Mouse (Mus musculus) layer of hippocampus, adult 9-10 months (tissue): ENCODE measurements at regions not wholly inside any gene's neighbourhood (a gene's known extent, or its start where the extent isn't known, plus 50 kb on each side); places are given as distances from the start of the nearest gene placed in this dataset.

Experiments
- DNase-seq: peaks from one replicate; pipeline ENCODE4 v3.0.0; 2022; ENCODE audit warnings: low spot score

DNA sequence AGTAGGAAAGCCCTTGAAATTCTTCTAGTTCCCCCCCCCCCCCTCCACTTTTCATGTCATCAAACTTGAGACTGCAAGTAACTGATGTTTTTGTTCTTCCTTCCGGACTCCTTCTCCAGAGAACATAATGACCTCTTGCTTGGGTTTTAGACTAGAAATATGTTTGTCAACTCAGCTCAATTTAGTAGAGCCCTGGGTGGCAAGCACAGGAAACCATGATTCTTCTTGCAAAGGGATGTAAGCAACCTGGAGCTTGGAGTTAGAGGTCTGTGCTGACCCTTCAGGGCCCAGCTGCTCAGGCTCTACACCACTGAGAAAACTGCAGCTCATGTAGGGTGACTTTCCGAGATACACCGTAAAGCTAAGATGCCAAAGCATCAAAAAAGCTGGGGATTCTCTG is 127.2 kb upstream of the Meis1 start:
- no peak for DNase-seq

DNA sequence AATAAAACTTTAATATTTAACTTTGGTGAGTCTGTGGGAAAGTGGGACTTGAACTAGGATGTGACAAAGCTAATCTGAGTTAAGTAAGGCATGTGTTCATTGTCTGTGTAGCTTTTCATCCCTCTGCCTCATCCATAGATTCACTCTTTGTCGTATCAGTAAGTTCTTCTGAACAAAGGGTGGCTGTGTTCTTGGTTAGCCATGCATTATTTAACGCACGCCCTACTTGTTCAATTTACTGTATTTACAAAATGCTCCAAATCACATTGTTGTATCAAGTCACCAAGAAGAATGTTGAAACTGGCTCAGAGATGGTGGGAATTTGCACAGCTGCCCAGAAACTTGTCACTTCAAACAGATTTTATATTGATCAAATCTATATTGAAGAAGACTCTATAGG is 132.2 kb upstream of the Meis1 start:
- no peak for DNase-seq

DNA sequence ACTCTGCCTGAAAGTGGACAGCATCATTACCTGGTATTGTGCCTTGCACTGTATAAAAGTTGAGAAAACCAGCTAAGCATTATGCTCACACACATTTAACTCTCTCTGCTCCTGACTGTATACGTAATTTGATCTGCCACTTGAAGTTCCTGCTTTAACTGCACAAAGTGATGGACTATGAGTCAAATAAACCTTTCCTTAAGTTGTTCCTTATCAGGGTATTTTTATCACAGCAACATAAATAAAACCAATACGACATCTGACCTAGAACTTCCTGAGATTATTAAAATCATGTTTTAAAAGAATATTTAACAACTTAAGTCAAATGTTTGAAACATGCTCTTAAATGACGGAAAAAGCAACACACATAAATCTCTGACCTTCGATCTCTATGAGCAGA is 134.9 kb upstream of the Meis1 start:
- no peak for DNase-seq

DNA sequence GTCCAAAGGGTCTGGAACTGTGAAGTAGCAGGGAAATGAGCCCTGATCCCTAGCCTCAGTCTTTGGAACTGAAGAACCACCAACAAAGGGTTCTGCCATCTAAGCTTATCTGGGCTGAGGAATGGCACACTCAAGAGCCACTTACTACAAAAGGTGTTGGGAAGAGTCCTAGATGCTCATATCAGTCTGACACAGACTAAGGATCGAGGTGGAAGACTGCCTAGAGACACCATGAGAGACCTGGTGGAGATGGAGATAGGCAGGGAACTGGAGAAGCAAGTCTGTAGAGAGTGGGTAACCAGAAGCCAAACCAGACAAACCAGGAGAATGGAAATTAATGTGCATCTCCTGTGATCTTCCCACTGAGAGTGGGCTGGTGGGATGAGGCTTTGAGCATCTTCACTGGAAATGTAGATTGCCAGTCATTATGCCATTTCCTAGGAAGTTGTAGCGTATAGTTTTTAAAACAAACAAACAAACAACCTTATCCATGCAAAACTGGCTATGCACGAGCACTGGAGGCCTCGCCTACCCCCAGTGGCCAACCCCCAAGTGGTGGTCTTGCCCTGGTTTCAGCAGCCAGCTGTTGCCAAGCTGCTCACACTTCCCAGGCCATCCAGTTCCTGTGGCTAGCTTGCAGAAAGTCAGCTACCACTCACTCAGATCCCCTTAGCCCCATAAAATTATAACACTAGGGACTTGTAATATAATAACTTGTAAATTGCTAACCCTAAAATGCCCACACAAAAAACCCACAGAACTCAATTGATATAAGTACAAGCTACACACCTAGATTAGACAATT is 136.2 kb upstream of the Meis1 start:
- no peak for DNase-seq

DNA sequence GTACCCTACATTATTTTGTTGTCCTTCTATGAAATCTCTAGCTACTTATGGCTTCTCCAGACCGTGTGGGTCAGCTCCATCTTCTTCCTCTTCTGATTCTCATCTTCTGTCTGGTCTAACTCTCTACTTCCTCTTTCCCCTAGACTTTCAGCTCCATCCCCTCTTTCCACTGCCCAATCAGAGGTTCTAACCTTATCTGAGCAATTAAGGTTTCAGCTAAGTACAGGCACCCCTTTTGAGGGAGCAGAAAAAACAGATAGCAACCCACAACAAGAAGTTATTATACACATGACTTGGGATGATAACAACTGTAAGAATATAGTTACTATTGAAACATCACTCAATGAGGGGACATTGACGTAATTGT is 136.8 kb upstream of the Meis1 start:
- DNase-seq, result no peak

DNA sequence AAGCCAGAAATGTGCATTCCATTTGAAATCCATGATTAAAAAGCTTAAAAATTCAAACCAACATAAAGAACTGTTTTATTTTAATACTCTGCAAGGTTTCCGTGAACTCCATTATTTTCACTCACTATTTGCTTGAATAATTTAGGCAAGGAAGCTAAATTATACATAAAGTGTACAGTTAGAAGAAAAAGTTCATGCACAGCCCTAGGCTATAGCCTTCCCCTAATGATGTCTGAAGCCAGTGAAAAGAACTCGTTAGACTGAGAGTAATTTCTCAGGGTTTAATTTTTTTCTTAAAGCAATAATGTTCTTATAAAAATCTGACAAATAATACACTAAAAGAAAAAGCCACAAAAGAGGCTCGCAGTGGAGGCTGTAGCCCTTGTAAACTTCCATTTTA is 141.4 kb upstream of the Meis1 start:
- DNase-seq, result no peak

DNA sequence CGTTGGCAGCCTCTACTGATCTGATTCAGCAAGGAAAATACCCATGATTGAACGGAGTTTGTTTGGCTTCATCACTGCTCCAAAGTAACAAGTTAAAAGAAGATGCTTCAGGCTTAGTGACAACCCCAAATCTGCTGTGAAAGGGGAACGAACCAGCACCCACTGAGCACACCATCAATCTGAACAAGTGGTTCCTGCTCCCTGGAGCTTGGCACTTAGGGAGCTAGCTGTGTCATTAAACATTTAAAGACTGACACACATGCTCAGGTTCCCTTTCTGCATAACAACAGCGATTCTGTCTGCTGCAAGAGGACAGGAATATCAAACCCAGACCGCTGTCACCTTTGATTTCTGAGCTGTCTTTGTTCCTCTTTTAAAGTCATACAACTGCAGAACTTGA is 141.9 kb upstream of the Meis1 start:
- DNase-seq, result no peak

DNA sequence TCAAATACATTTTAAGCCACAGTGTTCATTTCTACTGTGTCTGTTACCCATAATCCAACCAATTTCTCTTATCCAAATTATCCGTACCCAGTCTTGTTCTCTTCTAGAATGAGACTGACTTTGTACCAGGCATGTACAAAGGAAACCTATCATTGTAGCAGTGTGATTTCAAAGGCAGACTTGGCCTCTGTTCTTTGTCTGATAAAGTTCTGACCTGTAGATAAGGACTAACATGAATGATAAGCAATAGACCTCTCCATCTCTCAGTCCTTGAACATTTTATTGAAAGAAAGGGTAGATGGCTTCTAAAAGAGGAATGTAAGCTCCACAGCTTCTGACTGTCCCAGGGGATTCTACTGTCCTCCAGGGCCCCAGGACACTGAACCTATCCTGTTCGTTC is 152.2 kb upstream of the Meis1 start:
- no peak for DNase-seq

DNA sequence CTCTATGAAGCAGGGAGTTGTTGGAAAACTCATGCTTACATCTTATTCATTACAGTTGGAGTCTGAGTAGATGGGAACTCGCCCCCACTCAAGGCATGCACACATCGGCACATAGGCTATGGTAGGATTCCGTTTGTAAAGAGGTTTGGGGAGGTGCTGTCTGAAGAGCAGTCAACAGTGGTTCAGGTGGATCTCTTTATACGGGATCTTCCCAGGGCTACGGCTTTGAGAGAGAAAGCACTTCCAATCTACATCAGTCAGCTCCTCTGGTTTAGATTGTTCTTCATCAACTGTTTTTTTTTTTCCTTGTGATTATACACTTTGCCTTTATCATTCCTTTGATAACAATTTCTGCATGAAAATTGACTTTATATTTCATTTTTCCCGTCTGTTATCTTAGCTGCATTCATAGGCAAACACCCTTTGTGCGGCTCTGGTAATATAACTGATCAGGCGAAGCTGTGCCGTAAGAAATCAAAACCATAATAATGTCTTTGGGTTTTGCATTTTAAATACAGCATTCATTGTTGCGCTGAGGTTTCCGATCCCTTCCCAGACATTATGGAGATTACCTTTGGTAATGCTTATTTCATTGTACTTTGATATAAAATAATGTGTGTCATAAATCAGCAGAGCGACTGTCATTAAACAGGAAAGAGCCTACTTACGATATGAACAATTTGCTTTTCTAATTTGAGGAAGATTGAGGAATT is 155.7 kb upstream of the Meis1 start:
- DNase-seq, result no peak

DNA sequence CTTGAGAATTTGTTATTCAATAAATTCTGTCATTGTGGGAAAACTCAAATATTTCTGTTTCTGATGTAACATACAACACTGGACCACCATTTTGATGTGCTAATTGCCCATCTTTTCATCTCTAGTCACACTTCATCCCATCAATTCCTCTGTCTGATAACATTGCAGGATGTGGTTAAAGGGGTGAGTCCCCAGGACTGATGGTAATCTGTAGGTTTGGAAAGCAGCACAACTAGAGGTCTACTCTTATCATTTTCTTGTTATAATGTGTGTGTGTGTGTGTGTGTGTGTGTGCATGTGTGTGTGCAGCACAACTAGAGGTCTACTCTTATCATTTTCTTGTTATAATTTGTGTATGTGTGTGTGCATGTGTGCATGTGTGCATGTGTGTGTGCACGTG is 160.5 kb upstream of the Meis1 start:
- no peak for DNase-seq

DNA sequence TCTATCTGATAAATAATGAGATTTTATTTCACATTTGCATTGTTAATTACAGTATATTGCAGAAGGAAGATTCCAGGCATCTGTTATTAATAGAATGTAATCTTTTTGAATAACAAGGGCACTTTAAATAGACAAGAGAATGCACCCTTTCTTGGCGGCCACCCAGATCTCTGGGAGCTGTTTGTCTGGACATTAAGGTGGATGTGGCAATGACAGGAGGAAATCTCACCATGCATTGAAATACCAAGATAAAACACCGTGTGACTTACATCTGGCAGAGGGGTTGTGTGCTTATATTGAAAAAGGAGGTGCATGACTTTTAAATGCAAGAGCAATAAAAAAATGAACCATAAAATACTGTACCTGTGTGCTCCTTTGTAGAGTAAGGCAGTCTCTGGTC is 171.0 kb upstream of the Meis1 start:
- no peak for DNase-seq

DNA sequence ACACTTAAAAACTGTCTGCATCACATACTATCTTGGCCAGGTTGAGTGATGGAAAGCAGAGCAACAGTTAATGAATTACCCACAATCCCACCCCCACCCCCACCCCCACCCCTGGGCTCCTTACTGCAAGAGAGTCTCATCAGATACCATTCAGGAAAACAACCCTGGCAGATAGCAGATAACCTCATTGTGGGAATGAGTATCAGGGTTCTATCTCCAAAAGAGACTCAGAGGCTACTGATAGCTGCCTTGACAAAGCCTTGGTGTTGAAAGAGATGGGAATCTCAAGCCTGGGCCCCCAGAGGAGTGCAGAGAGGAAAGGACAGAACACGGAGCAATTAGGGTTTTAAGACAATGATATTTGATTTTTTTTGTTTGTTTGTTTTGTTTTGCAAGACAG is 175.7 kb upstream of the Meis1 start:
- DNase-seq, result no peak

DNA sequence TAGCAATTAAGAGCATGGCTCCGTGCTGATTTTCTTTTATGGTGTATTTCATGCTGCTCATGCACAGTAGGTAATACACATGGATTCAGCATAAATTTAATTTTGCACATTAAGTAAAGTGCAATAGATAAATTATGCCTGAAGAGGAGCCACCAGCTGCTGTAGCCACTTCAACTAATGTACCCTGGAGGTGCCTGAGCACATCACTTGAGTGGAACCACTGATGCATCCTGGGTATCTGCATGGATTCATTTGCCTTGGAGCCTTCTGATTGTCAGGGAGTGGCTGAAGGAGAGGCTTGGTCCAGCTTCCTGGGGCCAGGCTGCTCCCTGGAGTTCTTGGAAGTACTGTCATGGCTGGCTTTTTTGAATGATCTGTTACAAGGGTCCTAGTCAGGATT is 179.0 kb upstream of the Meis1 start:
- DNase-seq, result no peak

DNA sequence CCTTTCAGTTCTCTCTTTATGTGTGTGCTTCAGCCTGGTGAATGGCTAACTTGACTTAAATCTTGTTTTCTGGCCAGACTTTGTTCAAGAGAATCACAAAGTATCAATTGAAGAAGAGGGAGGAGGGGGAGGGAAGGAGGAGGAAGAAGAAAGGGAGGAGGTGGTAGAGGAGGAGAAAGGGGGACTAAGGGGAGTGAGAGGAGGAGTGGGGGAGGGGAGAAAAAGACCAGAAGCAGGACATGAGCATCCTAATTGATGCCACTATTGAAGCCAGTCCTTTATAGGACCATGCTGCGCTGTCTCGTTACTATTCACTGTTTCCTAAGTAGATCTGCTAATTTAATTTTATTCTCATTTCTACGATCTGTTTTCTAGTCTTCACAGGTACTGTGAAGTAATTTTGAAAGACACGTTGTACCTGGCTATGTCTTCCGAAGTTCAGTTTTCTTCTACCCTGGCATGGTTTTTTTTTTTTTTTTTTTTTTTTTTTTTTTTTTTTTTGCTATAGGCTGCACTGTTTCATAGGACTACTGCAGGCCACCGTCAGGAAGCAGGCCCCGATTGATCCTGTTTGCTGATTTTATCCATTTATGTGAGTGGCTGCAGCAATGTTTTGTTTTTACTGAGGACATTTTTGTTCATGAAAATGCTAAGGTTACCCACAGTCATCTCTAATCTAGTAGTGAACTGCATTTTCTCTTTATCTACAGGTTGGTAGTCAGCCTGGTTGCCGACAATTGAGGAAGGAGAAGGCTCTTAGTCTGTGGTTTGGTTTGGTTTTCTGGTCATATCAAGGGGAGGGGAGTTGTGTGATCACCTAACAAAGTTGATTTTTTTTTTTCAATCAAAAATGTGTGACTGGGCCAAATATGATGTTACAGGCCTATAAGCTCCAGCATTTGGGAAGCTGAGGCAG is 184.1 kb upstream of the Meis1 start:
- no peak for DNase-seq

DNA sequence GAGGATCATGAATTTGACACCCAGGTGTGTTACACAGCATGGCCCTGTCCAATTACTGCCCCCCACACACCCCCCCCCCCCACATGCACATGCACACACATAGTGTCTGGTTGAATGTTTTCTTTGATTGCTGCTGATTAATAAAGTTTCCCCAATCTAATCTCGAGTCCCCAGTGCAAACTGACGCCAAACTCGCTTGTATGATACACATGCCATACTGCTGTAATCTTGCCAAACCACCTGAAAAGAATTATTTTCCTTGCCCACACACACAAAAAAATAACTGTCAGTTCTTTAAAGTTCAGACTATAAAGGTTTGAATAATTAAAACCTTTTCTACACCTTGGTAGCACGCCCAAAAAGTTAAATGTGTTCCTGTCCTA is 184.7 kb upstream of the Meis1 start:
- DNase-seq, result no peak

DNA sequence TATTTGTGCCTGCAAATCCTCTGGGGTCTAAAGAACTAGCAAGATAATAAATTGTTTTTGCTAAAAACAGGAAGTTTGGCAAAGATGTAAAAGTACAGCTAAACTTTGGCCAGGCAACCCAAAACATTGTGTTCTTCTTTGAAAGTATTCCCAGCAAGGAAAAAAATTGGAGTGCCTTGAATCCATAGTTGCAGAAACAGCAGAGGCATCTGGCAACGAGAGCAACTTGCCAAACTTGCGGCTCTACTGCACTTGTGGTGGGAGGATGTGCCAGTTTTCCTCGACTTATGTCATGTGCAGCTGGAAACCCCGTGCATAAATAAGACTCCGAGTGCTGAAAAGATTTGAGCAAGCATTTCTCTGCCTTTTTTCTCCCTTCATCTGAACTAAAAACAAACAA is 185.2 kb upstream of the Meis1 start:
- DNase-seq, result peak; percentile 32

DNA sequence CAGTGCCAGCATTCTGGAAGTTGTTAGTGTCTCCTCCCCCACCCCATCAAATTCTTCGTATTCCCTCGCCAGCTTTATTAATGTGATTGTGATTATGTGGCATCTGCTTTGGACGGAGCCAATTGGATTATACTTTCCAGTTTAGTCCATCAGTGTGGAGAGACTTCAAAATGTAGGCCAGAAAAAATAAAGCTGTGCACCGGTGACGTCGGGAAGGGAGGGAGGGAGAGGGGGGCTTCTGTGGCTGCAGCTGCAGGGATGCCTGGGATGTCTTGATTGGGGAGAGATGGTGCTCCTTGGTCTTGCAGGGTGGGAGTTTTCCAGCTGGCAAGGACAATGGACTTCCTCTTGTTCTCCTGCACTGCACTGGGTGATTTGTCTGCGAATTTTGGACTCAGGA is 185.7 kb upstream of the Meis1 start:
- DNase-seq, result no peak

DNA sequence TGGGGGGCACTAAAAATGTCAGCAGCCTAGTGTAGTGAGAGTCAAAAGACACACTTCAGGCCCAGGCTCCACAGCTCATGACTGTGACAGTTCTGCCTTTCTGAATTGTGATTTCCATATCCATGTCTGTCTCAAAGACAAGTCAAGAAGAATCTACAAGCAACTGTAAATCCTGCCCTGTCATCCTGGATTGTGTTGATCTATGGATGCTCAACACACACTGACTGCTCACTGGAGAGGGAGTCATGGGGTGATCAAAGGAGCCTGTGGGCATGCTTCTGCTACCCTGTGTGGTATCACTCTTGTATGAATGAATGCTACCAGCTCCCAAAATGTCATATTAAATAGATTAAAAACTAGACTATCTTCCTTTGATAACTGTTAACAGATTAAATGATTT is 186.4 kb upstream of the Meis1 start:
- no peak for DNase-seq

DNA sequence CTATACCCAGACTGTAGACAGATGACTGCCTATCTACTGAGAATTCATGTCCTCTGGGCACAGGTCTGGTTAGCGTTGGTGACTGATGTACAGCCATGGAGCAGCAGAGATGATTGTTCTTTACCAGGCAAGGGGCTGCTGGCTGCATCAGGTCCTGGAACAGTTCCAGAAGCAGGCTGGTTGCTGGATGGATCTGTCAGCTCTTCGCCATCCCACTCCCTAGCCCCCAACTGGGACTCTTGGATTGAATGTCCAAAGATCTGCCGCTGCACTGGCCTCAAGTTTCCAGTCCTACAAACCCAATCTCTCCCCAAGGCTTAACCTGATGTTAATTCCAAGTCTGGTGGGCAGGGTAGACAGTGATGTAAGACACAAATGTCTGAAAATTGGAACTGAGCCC is 200.7 kb upstream of the Meis1 start:
- DNase-seq, result no peak

DNA sequence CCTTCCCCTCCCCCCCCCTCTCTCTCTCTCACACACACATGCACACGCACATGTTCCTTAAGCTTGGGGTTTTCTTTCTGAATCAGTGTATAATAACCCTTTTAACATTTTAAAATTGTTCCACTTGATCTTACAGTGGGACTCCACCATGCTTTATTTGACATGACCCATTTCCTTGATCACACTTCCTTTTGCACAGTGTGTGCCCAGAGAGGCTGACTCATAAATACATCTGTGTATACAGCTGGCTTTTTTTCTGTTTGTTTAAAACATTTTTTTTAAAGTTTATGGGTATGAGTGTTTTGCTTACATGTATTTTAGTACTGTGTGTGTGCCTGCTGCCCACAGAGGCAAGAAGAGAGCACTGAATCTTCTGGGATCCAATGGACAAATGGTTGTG is 202.7 kb upstream of the Meis1 start:
- DNase-seq, result no peak

DNA sequence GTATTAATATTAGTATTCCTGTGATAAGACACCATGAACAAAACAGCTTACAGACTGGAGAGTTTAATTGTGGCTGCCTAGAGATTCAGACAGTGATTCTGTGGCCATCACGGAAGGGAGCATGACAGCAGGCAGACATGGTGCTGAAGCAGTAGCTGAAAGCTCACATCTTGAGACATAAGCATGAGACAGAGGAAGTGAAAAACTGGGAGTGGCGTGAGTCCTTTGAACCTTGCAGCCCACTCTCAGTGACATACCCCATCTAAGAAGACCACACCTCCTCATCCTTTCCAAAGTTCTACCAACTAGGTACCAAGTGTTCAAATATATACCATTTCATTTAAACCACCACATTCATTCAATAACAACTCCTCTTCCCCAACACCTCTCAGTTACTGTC is 208.0 kb upstream of the Meis1 start:
- DNase-seq, result no peak

DNA sequence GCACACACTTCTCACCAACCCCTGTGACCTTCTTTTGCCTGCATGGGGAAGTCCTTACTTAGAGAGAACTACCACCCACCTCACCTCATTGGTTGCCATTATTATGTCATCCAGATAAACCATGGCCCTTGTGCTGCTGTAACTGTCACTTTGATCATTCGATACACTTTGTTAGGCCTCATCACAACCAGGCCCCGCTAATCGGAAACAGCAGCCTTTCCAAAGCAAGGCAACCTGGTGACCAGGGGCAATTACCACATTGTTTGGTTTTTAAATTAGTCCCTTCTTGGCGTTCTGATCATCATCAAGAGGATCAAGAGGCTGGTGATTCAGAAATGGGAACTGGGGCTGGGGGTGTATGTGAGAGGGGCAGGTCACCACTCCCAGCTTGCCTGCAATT is 208.9 kb upstream of the Meis1 start:
- DNase-seq, result no peak
